Mouse (Mus musculus): Measurements from ENCODE around the gene Mrpl50. TPM values are rescaled to one million over a fixed set of nuclear protein-coding genes. Genes with fewer than 3 reads are reported as not detected.

Gene Mrpl50
- 0.15 and 0.29 TPM in 2 replicates for polyA plus RNA-seq (2012)

- Histone ChIP-seq H3K4me1 (ENCODE audit: control insufficient read depth) (peaks cover 36% of the 10 kb centered on the region), H3K36me3 (ENCODE audit: control insufficient read depth) (peaks cover 24% of the 10 kb centered on the region), H3K27me3 (ENCODE audit: control insufficient read depth) (no peaks in the 10 kb centered on the region), H3K9me3 (ENCODE audit: control insufficient read depth, low read length) (no peaks in the 10 kb centered on the region), H3K4me3 (replicated peaks) (peak within 1 kb of the TSS; percentile 66)
- TF ChIP-seq TAL1 (IDR thresholded peaks at IDR 0.05; ENCODE audit: low read length) = no peak
- no peak for TF ChIP-seq GATA1 (IDR thresholded peaks at IDR 0.05; ENCODE audit: low read length)
Observed at GRCm38 (mm10) chr4:49520572-49521340, at the start of gene Mrpl50, which contains the start of gene Zfp189. Mrpl50 (minus strand) TSS chr4:49521093. Zfp189 (plus strand) TSS chr4:49521176.

GRCm38 (mm10) chr4:49567613-49568012 is 46.7 kb upstream of the Mrpl50 start:
- H3K9me3 ChIP-seq (ENCODE audit: control insufficient read depth, low read length) = no peaks in the 10 kb centered on the region
- H3K36me3 ChIP-seq (ENCODE audit: control insufficient read depth) = no peaks in the 10 kb centered on the region
- no peak overlapping the region for H3K4me3 ChIP-seq (replicated peaks)
- no peak for TF ChIP-seq TAL1 (IDR thresholded peaks at IDR 0.05; ENCODE audit: low read length)
- no peak for TF ChIP-seq GATA1 (IDR thresholded peaks at IDR 0.05; ENCODE audit: low read length)
- H3K4me1 ChIP-seq (ENCODE audit: control insufficient read depth) = no peaks in the 10 kb centered on the region; the same call in 1 of the 2 replicates
- no peaks in the 10 kb centered on the region for H3K27me3 ChIP-seq (ENCODE audit: control insufficient read depth)

- Histone ChIP-seq H3K9me3 (ENCODE audit: control insufficient read depth, low read length) (no peaks in the 10 kb centered on the region), H3K36me3 (ENCODE audit: control insufficient read depth) (no peaks in the 10 kb centered on the region), H3K27me3 (ENCODE audit: control insufficient read depth) (0 out of 2 replicates have a peak, but pooled peaks cover 2% of the 10 kb centered on the region), H3K4me3 (replicated peaks) (no peak overlapping the region), H3K4me1 (ENCODE audit: control insufficient read depth) (peaks cover 3% of the 10 kb centered on the region; the same call in 1 of the 2 replicates)
- TF ChIP-seq TAL1 (IDR thresholded peaks at IDR 0.05; ENCODE audit: low read length) (no peak), GATA1 (IDR thresholded peaks at IDR 0.05; ENCODE audit: low read length) (no peak)
Observed at GRCm38 (mm10) chr4:49559915-49560772, 39.3 kb upstream of the Mrpl50 start.

GRCm38 (mm10) chr4:49558181-49558580 is 37.3 kb upstream of the Mrpl50 start:
- Histone ChIP-seq H3K4me3 (replicated peaks) (no peak overlapping the region), H3K27me3 (ENCODE audit: control insufficient read depth) (0 out of 2 replicates have a peak, but pooled peaks cover 2% of the 10 kb centered on the region), H3K36me3 (ENCODE audit: control insufficient read depth) (no peaks in the 10 kb centered on the region), H3K4me1 (ENCODE audit: control insufficient read depth) (peaks cover 3% of the 10 kb centered on the region; the same call in 1 of the 2 replicates), H3K9me3 (ENCODE audit: control insufficient read depth, low read length) (no peaks in the 10 kb centered on the region)
- TF ChIP-seq GATA1 (IDR thresholded peaks at IDR 0.05; ENCODE audit: low read length) (no peak), TAL1 (IDR thresholded peaks at IDR 0.05; ENCODE audit: low read length) (no peak)

GRCm38 (mm10) chr4:49557375-49557774 is 36.5 kb upstream of the Mrpl50 start:
- no peak for TF ChIP-seq TAL1 (IDR thresholded peaks at IDR 0.05; ENCODE audit: low read length)
- TF ChIP-seq GATA1 (IDR thresholded peaks at IDR 0.05; ENCODE audit: low read length) = no peak
- 0 out of 2 replicates have a peak, but pooled peaks cover 2% of the 10 kb centered on the region for H3K27me3 ChIP-seq (ENCODE audit: control insufficient read depth)
- H3K4me3 ChIP-seq (replicated peaks) = no peak overlapping the region

GRCm38 (mm10) chr4:49553380-49553779 is 32.5 kb upstream of the Mrpl50 start:
- no peaks in the 10 kb centered on the region for H3K4me1 ChIP-seq (ENCODE audit: control insufficient read depth)
- TF ChIP-seq TAL1 (IDR thresholded peaks at IDR 0.05; ENCODE audit: low read length) (no peak), GATA1 (IDR thresholded peaks at IDR 0.05; ENCODE audit: low read length) (no peak)

More at GRCm38 (mm10) chr4:49557375-49557774, 36.5 kb upstream of the Mrpl50 start:
- Histone ChIP-seq H3K4me1 (ENCODE audit: control insufficient read depth) (peaks cover 3% of the 10 kb centered on the region; the same call in 1 of the 2 replicates), H3K9me3 (ENCODE audit: control insufficient read depth, low read length) (no peaks in the 10 kb centered on the region), H3K36me3 (ENCODE audit: control insufficient read depth) (no peaks in the 10 kb centered on the region)

GRCm38 (mm10) chr4:49549383-49549782 is 28.5 kb upstream of the Mrpl50 start, which contains the start of gene Aldob:
Aldob (minus strand) TSS chr4:49549546.
- no peaks in the 10 kb centered on the region for H3K27me3 ChIP-seq (ENCODE audit: control insufficient read depth)
- no peaks in the 10 kb centered on the region for H3K36me3 ChIP-seq (ENCODE audit: control insufficient read depth)
- no peaks in the 10 kb centered on the region for H3K4me1 ChIP-seq (ENCODE audit: control insufficient read depth)
- H3K4me3 ChIP-seq (replicated peaks) = peak within 1 kb of the TSS; percentile 45
- TF ChIP-seq TAL1 (IDR thresholded peaks at IDR 0.05; ENCODE audit: low read length) = no peak
- TF ChIP-seq GATA1 (IDR thresholded peaks at IDR 0.05; ENCODE audit: low read length) = no peak
- no peaks in the 10 kb centered on the region for H3K9me3 ChIP-seq (ENCODE audit: control insufficient read depth, low read length)

More at GRCm38 (mm10) chr4:49553380-49553779, 32.5 kb upstream of the Mrpl50 start:
- Histone ChIP-seq H3K9me3 (ENCODE audit: control insufficient read depth, low read length) (no peaks in the 10 kb centered on the region), H3K4me3 (replicated peaks) (no peak overlapping the region), H3K36me3 (ENCODE audit: control insufficient read depth) (no peaks in the 10 kb centered on the region), H3K27me3 (ENCODE audit: control insufficient read depth) (no peaks in the 10 kb centered on the region)

GRCm38 (mm10) chr4:49547544-49548219 is 26.8 kb upstream of the Mrpl50 start:
- no peaks in the 10 kb centered on the region for H3K4me1 ChIP-seq (ENCODE audit: control insufficient read depth)
- peak overlapping the region; percentile 45 for H3K4me3 ChIP-seq (replicated peaks)
- no peaks in the 10 kb centered on the region for H3K9me3 ChIP-seq (ENCODE audit: control insufficient read depth, low read length)
- H3K27me3 ChIP-seq (ENCODE audit: control insufficient read depth) = no peaks in the 10 kb centered on the region
- TF ChIP-seq TAL1 (IDR thresholded peaks at IDR 0.05; ENCODE audit: low read length) (no peak), GATA1 (IDR thresholded peaks at IDR 0.05; ENCODE audit: low read length) (no peak)
- H3K36me3 ChIP-seq (ENCODE audit: control insufficient read depth) = no peaks in the 10 kb centered on the region; the same call in 1 of the 2 replicates
